Mouse (Mus musculus): Measurements from ENCODE around the gene Olfr1342.

The Olfr1342 gene

DNA sequence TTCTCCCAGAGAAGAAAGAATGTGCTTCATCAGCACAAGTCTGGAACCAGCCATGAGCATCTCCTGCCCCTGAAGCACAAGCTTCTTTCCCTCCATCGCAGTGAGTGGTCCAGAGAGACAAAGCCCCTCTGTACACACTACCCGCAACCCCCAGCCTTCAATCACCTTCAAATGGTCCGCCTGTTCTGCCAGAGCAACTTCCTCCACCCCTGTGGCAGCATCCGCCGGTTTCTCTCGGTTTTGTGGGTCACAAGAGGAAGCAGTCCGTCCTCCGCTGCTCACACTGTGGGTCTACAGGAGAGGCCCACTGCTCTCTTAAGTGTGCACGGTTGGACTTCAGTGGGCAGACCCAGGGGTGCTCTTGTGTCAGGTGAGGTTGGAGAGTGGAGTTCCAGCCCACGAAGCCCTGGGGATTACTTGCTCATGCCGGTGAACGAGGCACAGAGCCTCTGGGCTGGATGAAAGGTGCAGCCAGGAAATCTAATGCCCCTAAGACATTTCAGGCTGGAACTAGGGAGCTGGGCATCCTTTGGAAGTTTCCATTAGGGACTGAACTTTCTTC is at the start of gene Olfr1342:
TSS of gene Olfr1342 (minus strand) at position 345 of the 562 bp plus-strand sequence.
- 54% methylated on average over 12 of the region's 12 CpGs for WGBS

DNA sequence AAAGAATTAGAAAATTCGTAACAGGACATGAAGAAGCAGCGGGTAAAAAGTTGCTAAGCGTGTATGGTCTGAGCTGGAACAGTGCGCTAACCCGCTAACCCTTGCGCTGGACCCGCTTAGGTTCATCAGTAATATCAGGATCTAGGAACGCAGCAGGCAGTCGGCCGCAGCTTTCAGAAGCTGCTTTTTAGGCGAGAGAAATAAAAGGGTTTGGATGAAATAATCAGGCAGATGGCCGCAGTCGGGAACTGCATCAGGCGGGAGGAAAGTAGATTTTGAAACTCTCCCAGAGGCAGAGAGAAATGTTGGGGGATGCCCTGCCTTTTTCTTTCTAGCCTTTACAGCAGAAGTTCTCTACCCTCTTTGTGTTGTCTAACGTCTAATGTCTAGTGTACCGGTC is 49.3 kb upstream of the Olfr1342 start:
- 17% methylated on average over 16 of the region's 16 CpGs for WGBS

DNA sequence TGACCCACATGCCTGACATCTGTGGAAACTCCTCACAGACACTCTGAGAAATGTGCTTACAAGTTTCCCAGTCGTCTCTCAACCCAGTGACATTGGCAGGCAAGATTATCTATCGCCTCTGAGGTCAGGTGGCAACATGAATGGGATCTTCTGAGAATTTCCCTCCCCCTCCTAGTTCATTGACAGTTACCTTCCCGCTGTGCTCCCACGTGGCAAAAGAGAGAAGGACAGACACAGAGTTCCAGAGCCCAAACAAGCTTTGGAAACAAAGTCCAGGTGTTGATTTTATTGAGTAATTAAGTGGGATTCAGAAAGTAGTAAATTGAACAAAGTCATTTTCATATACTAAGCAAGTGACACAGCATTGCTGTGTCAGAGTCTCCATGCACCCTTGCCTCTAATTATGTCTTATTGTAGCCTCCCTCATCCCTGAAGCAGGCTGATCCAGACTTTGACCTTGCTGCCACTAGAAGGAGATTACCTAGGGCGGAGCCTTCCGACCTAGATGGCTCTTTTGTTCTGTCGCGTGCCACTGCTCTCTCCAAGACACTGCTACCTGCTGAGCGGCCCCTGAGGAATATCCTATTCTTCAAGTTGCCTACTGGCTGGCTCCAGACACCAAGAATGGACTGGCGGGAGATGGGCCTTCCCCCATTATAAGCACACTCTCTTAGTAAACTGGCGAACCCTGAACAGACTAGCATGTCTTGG is 48.6 kb upstream of the Olfr1342 start:
- WGBS = 30% methylated on average over 11 of the region's 11 CpGs

DNA sequence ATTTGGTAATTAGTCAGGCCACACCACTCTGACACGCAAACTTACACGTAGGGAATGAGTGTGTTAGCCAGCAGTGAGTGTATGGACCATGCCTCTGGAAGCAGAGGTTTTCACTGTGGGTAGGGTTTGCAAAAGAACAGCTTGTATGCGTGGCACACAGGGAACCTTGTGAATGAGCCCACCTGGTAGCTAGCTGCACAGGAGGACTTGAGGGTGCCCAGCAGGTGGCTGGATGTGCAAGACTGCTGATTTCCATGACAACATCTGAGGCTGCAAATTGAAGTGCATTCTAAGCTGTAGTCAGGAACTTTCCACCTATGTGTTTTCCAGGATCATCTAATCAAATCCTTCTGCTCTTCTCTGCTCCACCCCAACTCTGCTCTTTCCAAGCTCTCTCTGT is 47.0 kb upstream of the Olfr1342 start:
- WGBS = 65% methylated on average over 3 of the region's 3 CpGs

DNA sequence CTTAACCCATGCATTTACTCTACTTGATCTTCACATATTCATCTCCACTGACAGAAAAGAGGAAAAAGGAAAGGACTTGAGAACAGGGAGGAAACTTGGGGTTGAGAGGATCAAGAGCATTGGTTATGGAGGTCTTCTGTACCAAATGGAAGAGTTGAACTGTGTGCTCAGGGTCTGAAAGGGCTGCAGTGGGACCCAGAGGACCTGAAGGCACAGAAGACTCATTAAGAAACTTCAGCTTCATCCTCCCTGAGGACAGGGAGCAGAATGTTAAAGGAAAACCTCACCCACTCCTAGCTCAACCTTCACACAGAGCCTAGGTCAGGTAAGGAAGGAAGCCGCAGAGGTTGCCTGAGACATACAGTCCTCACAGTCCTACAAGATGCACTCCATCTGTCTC is 39.3 kb upstream of the Olfr1342 start, which contains the start of gene Olfr1339:
TSS of gene Olfr1339 (plus strand) at position 301 of the 400 bp plus-strand sequence.
- 100% methylated on average over 1 of the region's 1 CpGs for WGBS

GRCm38 (mm10) chr4:118721742-118722483 is 29.4 kb upstream of the Olfr1342 start:
- 42% methylated on average over 10 of the region's 10 CpGs for WGBS

DNA sequence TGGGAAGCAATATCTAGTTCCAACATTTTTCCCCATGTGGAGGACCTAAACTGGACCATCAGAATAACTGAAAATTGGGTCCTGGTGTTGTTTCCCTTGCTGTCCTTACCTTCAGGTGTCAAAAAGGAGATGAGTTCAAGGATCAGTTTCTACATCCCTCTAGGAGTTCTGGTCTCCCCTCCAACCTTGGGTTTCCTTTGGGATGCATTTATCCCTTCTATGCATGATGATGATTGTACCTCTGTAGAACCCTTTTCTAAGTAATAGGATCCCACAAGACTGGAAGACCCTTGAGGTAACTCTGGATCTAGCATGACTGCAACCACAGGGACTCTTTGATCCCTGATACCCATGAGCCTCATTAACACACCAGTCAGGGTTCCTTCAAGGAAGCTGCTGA is 27.3 kb upstream of the Olfr1342 start, which contains the start of gene Olfr1340:
TSS of gene Olfr1340 (plus strand) at position 301 of the 400 bp plus-strand sequence.

DNA sequence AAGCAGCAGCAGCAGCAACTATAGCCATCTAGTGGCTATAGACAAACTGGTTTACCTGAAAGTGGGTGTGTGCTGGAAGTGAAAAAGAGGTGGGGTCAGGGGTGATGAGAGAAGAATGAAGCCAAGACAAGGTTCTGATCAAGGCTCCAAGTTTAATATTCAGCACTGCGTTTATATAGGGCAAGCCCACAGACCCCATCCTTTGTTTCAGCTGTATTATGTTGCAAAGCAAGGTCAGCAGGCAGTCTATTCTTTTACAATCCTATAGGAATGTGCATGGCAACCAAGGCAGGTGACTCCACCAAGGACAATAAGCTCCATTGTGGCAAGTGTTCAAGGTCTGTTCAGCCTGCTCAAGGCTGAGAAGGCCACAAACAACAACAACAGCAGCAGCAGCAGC is 19.1 kb upstream of the Olfr1342 start:
- WGBS = 59% methylated on average over 1 of the region's 1 CpGs

GRCm38 (mm10) chr4:118708086-118708485 is 15.5 kb upstream of the Olfr1342 start:
- WGBS = 83% methylated on average over 5 of the region's 5 CpGs

GRCm38 (mm10) chr4:118703223-118703622 is 10.7 kb upstream of the Olfr1342 start, which contains the start of gene Olfr1341:
TSS of gene Olfr1341 (plus strand) at chr4:118703523.
- 72% methylated on average over 3 of the region's 3 CpGs for WGBS

GRCm38 (mm10) chr4:118693812-118694211 is 1.3 kb upstream of the Olfr1342 start:
- 39% methylated on average over 2 of the region's 2 CpGs for WGBS

GRCm38 (mm10) chr4:118687086-118687485 is 5.5 kb downstream of the Olfr1342 start:
- WGBS = 89% methylated on average over 2 of the region's 2 CpGs

GRCm38 (mm10) chr4:118658652-118659051 is 33.9 kb downstream of the Olfr1342 start, which contains the start of gene Olfr62:
TSS of gene Olfr62 (plus strand) at chr4:118658952.

GRCm38 (mm10) chr4:118645234-118645633 is 47.3 kb downstream of the Olfr1342 start:
- WGBS = 19% methylated on average over 2 of the region's 2 CpGs

- 16% methylated on average over 20 of the region's 20 CpGs for WGBS
Measured at GRCm38 (mm10) chr4:118642346-118643190, 50.0 kb downstream of the Olfr1342 start.

Measured in cerebral cortex, adult 2 months (tissue).